Mouse (Mus musculus): Measurements from ENCODE around the gene Vps45. TPM values are rescaled to one million over a fixed set of nuclear protein-coding genes. Genes with fewer than 3 reads are reported as not detected.
A peak's percentile ranks its signal among the peaks of the same experiment; 100 is the strongest.

The Vps45 gene
- polyA plus RNA-seq, 1 experiment from 2014 or later: 24.7 TPM

DNA sequence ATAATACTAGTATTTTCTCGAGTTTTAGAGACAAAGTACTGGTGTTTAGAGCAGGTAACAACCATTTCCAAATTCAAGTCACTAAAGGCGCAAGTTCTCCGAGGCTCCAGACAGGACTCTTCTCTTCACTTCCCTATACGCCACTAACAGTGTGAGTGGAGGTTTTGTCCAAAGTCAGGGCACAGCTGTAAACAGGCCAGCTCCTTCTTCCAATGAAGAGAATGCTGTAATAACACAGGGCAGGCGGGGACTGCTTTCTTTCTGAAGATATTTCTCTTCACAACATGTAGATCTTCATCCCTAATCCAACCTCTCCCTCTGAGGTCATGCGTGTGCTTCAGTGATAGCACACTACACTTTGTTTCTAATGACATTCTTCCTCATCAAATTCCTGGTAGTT lies 21.5 kb downstream of the Vps45 start:
- H3K4me2 ChIP-seq: no peak overlapping the region
- 90% methylated on average over 6 of the region's 6 CpGs for WGBS
- no peaks in the 10 kb centered on the region for H3K36me3 ChIP-seq (ENCODE audit: control insufficient read depth, insufficient read depth, low read length)
- H3K27me3 ChIP-seq (ENCODE audit: control insufficient read depth, insufficient read depth, low read length): no peaks in the 10 kb centered on the region
- no peak overlapping the region for H3K4me3 ChIP-seq (ENCODE audit: low read depth, low read length)
- peak; percentile 74 for DNase-seq (ENCODE audit: low spot score, missing footprints)
- ATAC-seq (ENCODE audit: low FRiP score): no peak
- no peak overlapping the region for H3K9ac ChIP-seq (ENCODE audit: low read length)
- no peaks in the 10 kb centered on the region for H3K9me3 ChIP-seq (ENCODE audit: control insufficient read depth, low read length)
- no peaks in the 10 kb centered on the region for H3K4me1 ChIP-seq (ENCODE audit: control insufficient read depth, insufficient read depth, low read length)
- H3K27ac ChIP-seq (ENCODE audit: low read depth, low read length): no peak overlapping the region

DNA sequence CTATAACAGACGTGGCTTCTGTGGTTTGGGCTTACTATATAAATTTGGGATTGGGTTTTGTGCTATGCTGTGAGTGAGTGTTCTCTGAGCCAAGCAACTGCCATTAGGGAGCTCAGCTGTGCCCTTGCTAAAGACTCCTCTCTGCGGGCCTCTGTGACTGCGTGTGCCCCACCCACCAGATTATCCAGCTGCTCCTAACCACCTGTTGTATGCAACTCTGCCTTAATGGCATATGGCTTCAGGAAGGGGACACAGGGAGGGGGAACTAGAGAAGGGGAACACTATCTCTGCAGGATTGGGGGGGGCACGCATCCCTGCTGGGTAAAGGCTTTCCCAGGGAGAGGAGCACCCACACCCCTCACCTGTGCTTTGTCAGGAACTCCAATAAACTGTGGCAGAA lies 25.2 kb downstream of the Vps45 start:
- Histone ChIP-seq H3K27ac (ENCODE audit: low read depth, low read length) (no peak overlapping the region), H3K9ac (ENCODE audit: low read length) (no peak overlapping the region), H3K4me1 (ENCODE audit: control insufficient read depth, insufficient read depth, low read length) (no peaks in the 10 kb centered on the region), H3K9me3 (ENCODE audit: control insufficient read depth, low read length) (no peaks in the 10 kb centered on the region), H3K27me3 (ENCODE audit: control insufficient read depth, insufficient read depth, low read length) (no peaks in the 10 kb centered on the region), H3K4me2 (no peak overlapping the region), H3K4me3 (ENCODE audit: low read depth, low read length) (no peak overlapping the region), H3K36me3 (ENCODE audit: control insufficient read depth, insufficient read depth, low read length) (no peaks in the 10 kb centered on the region)
- WGBS: 87% methylated on average over 4 of the region's 4 CpGs
- no peak for ATAC-seq (ENCODE audit: low FRiP score)
- DNase-seq (ENCODE audit: low spot score, missing footprints): peak; percentile 69

GRCm38 (mm10) chr3:96032652-96033017 lies 25.6 kb downstream of the Vps45 start:
- H3K9ac ChIP-seq (ENCODE audit: low read length): no peak overlapping the region
- no peaks in the 10 kb centered on the region for H3K9me3 ChIP-seq (ENCODE audit: control insufficient read depth, low read length)
- H3K4me3 ChIP-seq (ENCODE audit: low read depth, low read length): no peak overlapping the region
- no peak overlapping the region for H3K4me2 ChIP-seq
- ATAC-seq (ENCODE audit: low FRiP score): no peak
- H3K27me3 ChIP-seq (ENCODE audit: control insufficient read depth, insufficient read depth, low read length): no peaks in the 10 kb centered on the region
- DNase-seq (ENCODE audit: low spot score, missing footprints): no peak
- H3K4me1 ChIP-seq (ENCODE audit: control insufficient read depth, insufficient read depth, low read length): no peaks in the 10 kb centered on the region
- H3K27ac ChIP-seq (ENCODE audit: low read depth, low read length): no peak overlapping the region
- WGBS: 87% methylated on average over 6 of the region's 6 CpGs
- H3K36me3 ChIP-seq (ENCODE audit: control insufficient read depth, insufficient read depth, low read length): no peaks in the 10 kb centered on the region

DNA sequence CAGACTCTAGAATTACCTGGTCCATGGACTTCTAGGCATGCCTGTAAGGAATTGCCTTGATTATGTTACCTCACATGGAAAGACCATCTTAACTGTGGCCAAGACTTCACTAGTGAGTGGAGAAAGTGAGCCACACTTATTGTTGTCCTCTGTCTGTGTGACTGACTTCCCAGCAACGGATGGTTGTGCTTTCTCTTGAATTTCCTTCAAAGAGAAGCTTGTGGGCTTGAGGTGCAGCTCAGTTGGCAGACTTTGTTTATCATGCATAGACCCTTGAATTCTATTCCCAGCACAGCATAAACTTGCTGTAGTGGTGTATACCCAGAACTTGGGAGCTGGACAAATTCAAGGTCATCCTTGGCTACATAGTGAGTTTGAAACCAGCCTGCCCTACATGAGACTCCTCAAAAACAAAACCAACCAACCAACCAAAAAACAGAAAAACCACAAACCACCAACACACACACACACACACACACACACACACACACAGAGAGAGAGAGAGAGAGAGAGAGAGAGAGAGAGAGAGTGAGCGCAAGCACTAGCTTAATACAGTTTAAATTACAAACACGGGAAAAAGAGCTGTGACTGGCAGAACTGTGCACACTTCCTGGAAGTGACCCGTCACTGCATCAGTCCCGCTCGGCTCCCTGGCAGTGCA lies 26.1 kb downstream of the Vps45 start:
- no peak for ATAC-seq (ENCODE audit: low FRiP score)
- 95% methylated on average over 6 of the region's 6 CpGs for WGBS
- H3K9ac ChIP-seq (ENCODE audit: low read length): no peak overlapping the region

DNA sequence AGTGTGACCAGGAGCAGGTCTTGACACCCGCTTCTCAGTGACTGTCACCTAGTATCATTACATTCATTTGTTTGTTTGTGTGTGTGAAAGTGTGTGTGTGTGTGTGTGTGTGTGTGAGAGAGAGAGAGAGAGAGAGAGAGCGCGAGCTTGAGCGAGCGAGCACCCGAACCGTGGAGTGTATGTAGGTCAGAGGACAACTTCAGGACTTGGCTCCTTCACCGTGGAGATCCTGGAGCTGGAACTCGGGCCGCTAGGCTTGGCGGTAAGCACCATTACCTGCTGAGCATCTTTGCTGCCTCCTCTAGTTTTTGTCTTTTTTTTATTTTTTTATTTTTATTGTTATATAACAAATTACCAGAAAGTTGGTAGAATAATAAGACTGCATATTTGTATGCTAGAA lies 28.5 kb downstream of the Vps45 start:
- Histone ChIP-seq H3K9ac (ENCODE audit: low read length) (no peak overlapping the region), H3K4me3 (ENCODE audit: low read depth, low read length) (no peak overlapping the region), H3K27me3 (ENCODE audit: control insufficient read depth, insufficient read depth, low read length) (no peaks in the 10 kb centered on the region), H3K27ac (ENCODE audit: low read depth, low read length) (no peak overlapping the region), H3K36me3 (ENCODE audit: control insufficient read depth, insufficient read depth, low read length) (no peaks in the 10 kb centered on the region), H3K4me2 (no peak overlapping the region), H3K9me3 (ENCODE audit: control insufficient read depth, low read length) (no peaks in the 10 kb centered on the region), H3K4me1 (ENCODE audit: control insufficient read depth, insufficient read depth, low read length) (no peaks in the 10 kb centered on the region)
- WGBS: 92% methylated on average over 11 of the region's 11 CpGs
- DNase-seq (ENCODE audit: low spot score, missing footprints) (peak; percentile 21), ATAC-seq (ENCODE audit: low FRiP score) (no peak)

More for the DNA sequence above, 26.1 kb downstream of the Vps45 start:
- H3K9me3 ChIP-seq (ENCODE audit: control insufficient read depth, low read length): no peaks in the 10 kb centered on the region
- no peaks in the 10 kb centered on the region for H3K27me3 ChIP-seq (ENCODE audit: control insufficient read depth, insufficient read depth, low read length)
- no peaks in the 10 kb centered on the region for H3K36me3 ChIP-seq (ENCODE audit: control insufficient read depth, insufficient read depth, low read length)
- H3K4me1 ChIP-seq (ENCODE audit: control insufficient read depth, insufficient read depth, low read length): no peaks in the 10 kb centered on the region
- no peak overlapping the region for H3K4me3 ChIP-seq (ENCODE audit: low read depth, low read length)
- DNase-seq (ENCODE audit: low spot score, missing footprints): peak; percentile 56
- no peak overlapping the region for H3K27ac ChIP-seq (ENCODE audit: low read depth, low read length)
- H3K4me2 ChIP-seq: no peak overlapping the region

DNA sequence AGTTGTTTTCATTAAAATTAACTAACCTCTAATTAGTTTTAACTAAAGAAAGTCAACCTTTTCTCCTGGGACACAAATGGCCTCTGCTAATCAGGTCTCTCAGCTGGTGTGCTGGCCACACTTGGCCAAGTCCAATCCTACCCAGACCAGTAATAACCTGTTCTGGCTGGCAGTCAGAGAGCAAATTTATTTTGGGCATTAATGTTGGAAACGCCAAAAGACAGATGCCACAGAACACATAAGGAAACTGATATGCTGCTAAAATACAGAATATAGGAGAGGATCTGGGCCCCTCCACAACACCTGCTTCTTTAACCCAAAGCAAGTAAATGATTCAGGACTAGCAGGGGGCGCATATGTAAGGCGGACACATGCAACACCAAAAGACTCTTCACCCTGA lies 28.9 kb downstream of the Vps45 start:
- Histone ChIP-seq H3K9me3 (ENCODE audit: control insufficient read depth, low read length) (no peaks in the 10 kb centered on the region), H3K27ac (ENCODE audit: low read depth, low read length) (no peak overlapping the region), H3K4me2 (no peak overlapping the region), H3K9ac (ENCODE audit: low read length) (no peak overlapping the region), H3K36me3 (ENCODE audit: control insufficient read depth, insufficient read depth, low read length) (no peaks in the 10 kb centered on the region), H3K4me3 (ENCODE audit: low read depth, low read length) (no peak overlapping the region), H3K27me3 (ENCODE audit: control insufficient read depth, insufficient read depth, low read length) (no peaks in the 10 kb centered on the region), H3K4me1 (ENCODE audit: control insufficient read depth, insufficient read depth, low read length) (no peaks in the 10 kb centered on the region)
- peak; percentile 65 for DNase-seq (ENCODE audit: low spot score, missing footprints)
- 92% methylated on average over 3 of the region's 3 CpGs for WGBS
- ATAC-seq (ENCODE audit: low FRiP score): no peak

GRCm38 (mm10) chr3:96027875-96028274 lies 30.4 kb downstream of the Vps45 start:
- Histone ChIP-seq H3K4me2 (no peak overlapping the region), H3K4me1 (ENCODE audit: control insufficient read depth, insufficient read depth, low read length) (no peaks in the 10 kb centered on the region), H3K27me3 (ENCODE audit: control insufficient read depth, insufficient read depth, low read length) (no peaks in the 10 kb centered on the region), H3K4me3 (ENCODE audit: low read depth, low read length) (no peak overlapping the region), H3K9me3 (ENCODE audit: control insufficient read depth, low read length) (no peaks in the 10 kb centered on the region), H3K36me3 (ENCODE audit: control insufficient read depth, insufficient read depth, low read length) (no peaks in the 10 kb centered on the region), H3K27ac (ENCODE audit: low read depth, low read length) (no peak overlapping the region), H3K9ac (ENCODE audit: low read length) (no peak overlapping the region)
- peak; percentile 4 for DNase-seq (ENCODE audit: low spot score, missing footprints)
- no peak for ATAC-seq (ENCODE audit: low FRiP score)
- 89% methylated on average over 1 of the region's 1 CpGs for WGBS

- Histone ChIP-seq H3K9ac (ENCODE audit: low read length) (no peak overlapping the region), H3K27ac (ENCODE audit: low read depth, low read length) (no peak overlapping the region), H3K36me3 (ENCODE audit: control insufficient read depth, insufficient read depth, low read length) (no peaks in the 10 kb centered on the region), H3K27me3 (ENCODE audit: control insufficient read depth, insufficient read depth, low read length) (no peaks in the 10 kb centered on the region), H3K4me2 (no peak overlapping the region), H3K9me3 (ENCODE audit: control insufficient read depth, low read length) (no peaks in the 10 kb centered on the region), H3K4me1 (ENCODE audit: control insufficient read depth, insufficient read depth, low read length) (no peaks in the 10 kb centered on the region), H3K4me3 (ENCODE audit: low read depth, low read length) (no peak overlapping the region)
- no peak for DNase-seq (ENCODE audit: low spot score, missing footprints)
- WGBS: 79% methylated on average over 1 of the region's 1 CpGs
- no peak for ATAC-seq (ENCODE audit: low FRiP score)
Measured at GRCm38 (mm10) chr3:96027145-96027544, 31.1 kb downstream of the Vps45 start.

- 78% methylated on average over 5 of the region's 5 CpGs for WGBS
- no peaks in the 10 kb centered on the region for H3K4me1 ChIP-seq (ENCODE audit: control insufficient read depth, insufficient read depth, low read length)
- no peak overlapping the region for H3K4me2 ChIP-seq
- no peak overlapping the region for H3K9ac ChIP-seq (ENCODE audit: low read length)
- no peaks in the 10 kb centered on the region for H3K27me3 ChIP-seq (ENCODE audit: control insufficient read depth, insufficient read depth, low read length)
- no peaks in the 10 kb centered on the region for H3K9me3 ChIP-seq (ENCODE audit: control insufficient read depth, low read length)
- H3K27ac ChIP-seq (ENCODE audit: low read depth, low read length): no peak overlapping the region
- no peak overlapping the region for H3K4me3 ChIP-seq (ENCODE audit: low read depth, low read length)
- ATAC-seq (ENCODE audit: low FRiP score): no peak
- H3K36me3 ChIP-seq (ENCODE audit: control insufficient read depth, insufficient read depth, low read length): no peaks in the 10 kb centered on the region
- no peak for DNase-seq (ENCODE audit: low spot score, missing footprints)
Measured at GRCm38 (mm10) chr3:96021421-96022128, 36.7 kb downstream of the Vps45 start.

Data from midbrain, embryonic 11.5 days (tissue).